Mouse (Mus musculus) neural tube, embryonic 13.5 days (tissue): ENCODE data around the gene Fzr1. TPM values are rescaled to one million over a fixed set of nuclear protein-coding genes. Genes with fewer than 3 reads are reported as not detected.

Source experiments
- ATAC-seq: fragments of 200-750 bp; cut with Nextera tagmentation; 2 replicates; pipeline ENCODE4 v1.8.0; 2017; ENCODE audit warnings: low read depth, mild to moderate bottlenecking, moderate TSS enrichment, moderate library complexity
- H3K27ac ChIP-seq: fragments of 300-500 bp; sonication (generic); replicated peaks from 2 replicates; pipeline ENCODE4 v1.5.1; 2015; ENCODE audit warnings: moderate library complexity, mild to moderate bottlenecking, inconsistent platforms
- H3K27me3 ChIP-seq: fragments of 300-500 bp; sonication (generic); 2 replicates; pipeline ENCODE4 v1.6.1; 2015; ENCODE audit warnings: mild to moderate bottlenecking, inconsistent platforms
- H3K36me3 ChIP-seq: fragments of 300-500 bp; sonication (generic); 2 replicates; pipeline ENCODE4 v1.6.1; 2015; ENCODE audit warnings: mild to moderate bottlenecking, inconsistent platforms
- H3K4me1 ChIP-seq: fragments of 300-500 bp; sonication (generic); replicated peaks from 2 replicates; pipeline ENCODE4 v1.6.1; 2015; ENCODE audit warnings: inconsistent platforms
- H3K4me2 ChIP-seq: fragments of 300-500 bp; sonication (generic); 2 replicates; pipeline ENCODE4 v1.6.1; 2015; ENCODE audit warnings: inconsistent platforms, mild to moderate bottlenecking, moderate library complexity
- H3K4me3 ChIP-seq: fragments of 300-500 bp; sonication (generic); 2 replicates; pipeline ENCODE4 v1.5.1; 2015; ENCODE audit warnings: mild to moderate bottlenecking, inconsistent platforms
- H3K9ac ChIP-seq: fragments of 300-500 bp; sonication (generic); 2 replicates; pipeline ENCODE4 v1.6.1; 2015; ENCODE audit warnings: moderate library complexity, mild to moderate bottlenecking, inconsistent platforms
- H3K9me3 ChIP-seq: fragments of 300-500 bp; sonication (generic); 2 replicates; pipeline ENCODE4 v1.6.1; 2016; ENCODE audit warnings: inconsistent platforms
- WGBS: fragments of 180-500 bp; shearing (Covaris S2); methylation state at CpG from one replicate; pipeline ENCODE4 v1.1.7; 2015; 5-methylcytosine and 5-hydroxymethylcytosine counted together
- polyA plus RNA-seq: library from polyadenylated mRNA; unstranded; fragments of >200 nt; fragmentation: Nextera tagmentation; extraction: Ambion mirVana; gene quantifications from 2 replicates; pipeline ENCODE4 v1.2.1, GENCODE M21; 2015

Fzr1 gene
- polyA plus RNA-seq, 1 experiment from 2014 or later = 112 TPM

DNA sequence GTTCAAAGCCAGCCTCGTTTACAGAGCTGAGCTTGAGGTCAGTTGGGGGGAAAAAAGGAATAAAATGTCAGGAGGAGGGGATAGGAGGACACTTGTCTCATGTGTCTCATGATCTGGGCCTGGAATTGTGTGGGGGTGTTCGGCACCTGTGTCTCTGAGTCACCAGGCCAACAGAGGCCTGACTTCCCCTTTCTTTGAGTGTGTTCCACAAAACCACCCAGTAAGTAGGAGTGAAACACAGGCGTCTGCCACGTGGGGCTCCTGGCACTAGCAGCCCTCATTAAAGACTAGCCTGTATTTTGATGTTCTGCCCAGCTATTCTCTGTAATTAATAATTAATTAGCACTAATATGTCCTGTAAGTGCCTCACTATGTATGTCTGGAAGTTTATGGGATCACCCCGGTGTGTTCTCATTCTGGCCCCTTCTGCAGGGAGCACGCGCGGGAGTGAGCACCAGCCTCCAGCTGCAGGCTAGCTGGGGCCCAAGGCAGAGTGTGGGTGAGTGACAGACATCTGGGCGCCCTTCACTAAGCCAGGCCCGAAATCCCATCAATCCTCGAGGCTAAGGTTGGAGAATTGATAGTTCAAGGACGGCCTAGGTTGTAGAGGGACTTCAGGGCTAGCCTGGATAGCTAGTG lies 21.8 kb downstream of the Fzr1 start:
- H3K4me2 ChIP-seq = peak overlapping the region; percentile 96
- WGBS = 40% methylated on average over 12 of the region's 12 CpGs
- 0 out of 2 replicates have a peak overlapping the region, but pooled peaks have one; percentile 22 for H3K9ac ChIP-seq
- 0 out of 2 replicates have a peak overlapping the region, but pooled peaks have one; percentile 34 for H3K27ac ChIP-seq
- peaks cover 9% of the 10 kb centered on the region; the same call in 1 of the 2 replicates for H3K27me3 ChIP-seq
- ATAC-seq = peak; percentile 11; the same call in 1 of the 2 replicates
- H3K36me3 ChIP-seq = peaks cover 7% of the 10 kb centered on the region; the same call in 1 of the 2 replicates
- H3K4me3 ChIP-seq = peak overlapping the region; percentile 79; the same call in 1 of the 2 replicates
- no peaks in the 10 kb centered on the region for H3K9me3 ChIP-seq
- peaks cover 47% of the 10 kb centered on the region for H3K4me1 ChIP-seq

DNA sequence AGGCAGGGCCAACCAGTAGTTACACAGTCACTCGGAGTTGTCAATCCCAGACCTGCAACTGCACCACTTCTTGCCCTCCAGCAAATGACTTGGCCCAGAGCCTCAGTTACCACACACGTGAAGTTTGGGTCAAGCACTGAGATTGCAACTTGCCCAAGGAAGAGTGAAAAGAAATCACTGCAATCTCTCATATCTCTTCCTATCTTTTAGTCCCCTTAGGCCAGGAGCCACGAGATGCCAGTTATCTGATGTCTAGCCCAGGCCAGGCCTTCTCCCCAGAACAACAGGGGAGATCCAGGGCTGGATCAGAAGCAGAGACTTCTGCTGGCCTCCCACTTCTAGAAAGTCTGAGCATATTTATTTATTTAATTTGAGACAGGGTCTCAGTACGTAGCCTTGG lies 22.8 kb downstream of the Fzr1 start:
- H3K4me1 ChIP-seq = peaks cover 45% of the 10 kb centered on the region
- H3K9ac ChIP-seq = no peak overlapping the region
- H3K27me3 ChIP-seq = peaks cover 9% of the 10 kb centered on the region; the same call in 1 of the 2 replicates
- H3K4me3 ChIP-seq = no peak overlapping the region
- H3K9me3 ChIP-seq = no peaks in the 10 kb centered on the region
- no peak overlapping the region for H3K4me2 ChIP-seq
- WGBS = 85% methylated on average over 4 of the region's 4 CpGs
- no peak overlapping the region for H3K27ac ChIP-seq
- H3K36me3 ChIP-seq = peaks cover 4% of the 10 kb centered on the region; the same call in 1 of the 2 replicates
- ATAC-seq = no peak

DNA sequence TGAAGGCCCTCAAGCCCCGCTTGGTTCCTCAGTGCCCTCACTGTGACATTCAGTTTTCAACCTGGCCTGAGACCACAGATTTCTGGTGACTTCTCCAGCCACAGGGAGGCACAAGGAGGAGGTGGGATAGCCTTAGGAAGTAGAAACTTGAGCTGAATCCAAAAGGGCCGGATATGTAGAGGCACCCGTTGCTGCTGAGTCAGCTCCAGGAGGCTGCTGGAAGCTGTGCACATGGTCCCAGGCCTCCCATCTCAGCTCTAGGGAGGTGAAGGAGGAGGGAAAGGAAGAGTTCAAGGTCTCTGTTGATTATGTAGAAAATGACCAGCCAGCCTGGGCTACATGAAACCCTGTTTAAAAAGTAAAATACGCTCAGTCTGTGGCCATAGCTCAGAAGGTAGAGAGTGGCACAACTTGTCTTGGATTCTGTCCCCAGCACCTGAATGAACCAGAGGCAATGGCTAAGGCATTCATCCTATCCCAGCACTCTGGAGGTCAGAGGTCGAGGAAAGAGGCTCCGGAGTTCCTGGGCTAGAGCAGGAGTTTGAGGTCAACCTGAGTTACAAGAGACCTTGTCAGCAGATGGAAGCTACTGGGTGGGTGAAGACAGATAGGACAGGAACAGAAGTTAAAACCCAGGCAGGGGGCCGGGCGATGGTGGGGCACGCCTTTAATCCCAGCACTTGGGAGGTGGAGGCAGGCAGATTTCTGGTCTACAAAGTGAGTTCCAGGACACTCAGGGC lies 23.4 kb downstream of the Fzr1 start:
- Histone ChIP-seq H3K4me2 (no peak overlapping the region), H3K27ac (no peak overlapping the region), H3K9me3 (no peaks in the 10 kb centered on the region), H3K4me3 (no peak overlapping the region), H3K9ac (no peak overlapping the region), H3K27me3 (peaks cover 9% of the 10 kb centered on the region; the same call in 1 of the 2 replicates), H3K36me3 (0 out of 2 replicates have a peak, but pooled peaks cover under 1% of the 10 kb centered on the region), H3K4me1 (peaks cover 42% of the 10 kb centered on the region)
- ATAC-seq = no peak
- WGBS = 80% methylated on average over 9 of the region's 9 CpGs

DNA sequence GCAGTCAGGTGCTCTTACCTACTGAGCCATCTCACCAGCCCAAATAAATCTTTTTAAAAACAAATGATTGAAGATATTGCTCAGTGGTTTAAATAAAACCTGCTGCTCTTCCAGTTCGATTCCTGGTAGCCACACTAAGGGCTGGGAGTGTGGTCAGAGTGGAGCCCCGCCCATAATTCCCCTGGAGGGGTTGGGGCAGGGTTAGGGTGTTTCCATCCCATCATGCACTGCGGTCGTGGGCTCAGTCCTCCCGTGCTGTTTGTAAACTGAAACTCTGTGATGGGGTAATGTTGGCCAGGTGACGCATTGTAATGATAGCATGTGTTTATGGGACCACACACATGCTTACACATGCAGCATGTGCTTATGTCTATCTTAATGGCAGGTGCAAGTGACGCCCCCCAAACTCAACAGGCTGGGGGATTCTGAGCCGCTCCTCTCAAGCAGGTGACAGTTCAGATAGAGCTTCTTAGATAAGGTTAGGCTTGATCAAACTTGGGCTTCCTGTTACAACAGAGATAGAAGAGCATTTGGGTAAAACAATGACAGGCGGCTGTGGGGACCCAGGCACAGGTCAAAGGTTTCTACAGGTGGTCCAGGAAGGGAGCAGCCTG lies 26.5 kb downstream of the Fzr1 start:
- no peaks in the 10 kb centered on the region for H3K9me3 ChIP-seq
- H3K27ac ChIP-seq = no peak overlapping the region
- H3K9ac ChIP-seq = no peak overlapping the region
- 27% methylated on average over 9 of the region's 9 CpGs for WGBS
- H3K27me3 ChIP-seq = peaks cover 13% of the 10 kb centered on the region
- no peak overlapping the region for H3K4me3 ChIP-seq
- no peaks in the 10 kb centered on the region for H3K36me3 ChIP-seq
- ATAC-seq = no peak
- peaks cover 33% of the 10 kb centered on the region for H3K4me1 ChIP-seq
- H3K4me2 ChIP-seq = no peak overlapping the region

DNA sequence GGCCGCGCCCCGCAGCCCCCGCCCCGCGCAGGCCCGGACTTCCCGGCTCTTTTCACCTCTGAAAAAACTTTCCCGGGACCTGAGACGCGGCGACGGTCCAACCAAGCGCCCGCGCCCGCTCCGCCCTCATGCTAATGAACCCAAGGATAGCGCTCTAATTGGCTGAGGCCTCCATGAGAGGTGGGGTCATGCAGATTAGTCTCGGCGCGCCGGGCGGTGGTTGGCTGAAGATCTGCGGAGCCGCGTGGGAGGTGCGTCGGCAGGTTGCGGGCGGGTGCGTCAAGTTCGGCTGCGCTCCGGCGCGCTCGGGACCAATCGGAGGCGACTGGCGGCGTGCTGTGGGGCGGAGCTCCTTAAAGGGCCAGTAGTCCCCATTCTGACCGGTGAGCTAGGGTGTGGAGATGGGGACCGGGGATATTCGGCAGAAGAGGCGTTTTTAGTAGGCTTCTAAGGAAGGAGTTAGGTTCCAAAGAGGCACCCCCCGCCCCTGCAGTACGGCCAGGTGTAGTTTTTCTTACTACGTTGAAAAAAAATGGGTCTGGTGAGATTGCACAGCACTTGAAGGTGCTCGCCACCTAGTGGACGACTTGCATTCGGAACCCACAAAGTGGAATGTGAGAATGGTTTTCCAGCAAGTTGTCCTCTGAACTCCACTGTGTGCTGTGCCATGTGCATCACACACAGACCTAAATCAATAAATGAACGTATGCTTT lies 27.8 kb downstream of the Fzr1 start, which contains the start of gene Hmg20b:
Gene Hmg20b (minus strand): TSS at position 130 of the 713 bp plus-strand sequence.
- Histone ChIP-seq H3K9ac (peak within 1 kb of the TSS; percentile 80), H3K4me3 (peak within 1 kb of the TSS; percentile 66), H3K27ac (peak within 1 kb of the TSS; percentile 67; the same call in 1 of the 2 replicates), H3K4me2 (peak within 1 kb of the TSS; percentile 85), H3K9me3 (no peaks in the 10 kb centered on the region), H3K27me3 (peaks cover 18% of the 10 kb centered on the region), H3K36me3 (no peaks in the 10 kb centered on the region), H3K4me1 (peaks cover 30% of the 10 kb centered on the region)
- WGBS = under 1% methylated on average over 54 of the region's 54 CpGs
- ATAC-seq = peak; percentile 96

DNA sequence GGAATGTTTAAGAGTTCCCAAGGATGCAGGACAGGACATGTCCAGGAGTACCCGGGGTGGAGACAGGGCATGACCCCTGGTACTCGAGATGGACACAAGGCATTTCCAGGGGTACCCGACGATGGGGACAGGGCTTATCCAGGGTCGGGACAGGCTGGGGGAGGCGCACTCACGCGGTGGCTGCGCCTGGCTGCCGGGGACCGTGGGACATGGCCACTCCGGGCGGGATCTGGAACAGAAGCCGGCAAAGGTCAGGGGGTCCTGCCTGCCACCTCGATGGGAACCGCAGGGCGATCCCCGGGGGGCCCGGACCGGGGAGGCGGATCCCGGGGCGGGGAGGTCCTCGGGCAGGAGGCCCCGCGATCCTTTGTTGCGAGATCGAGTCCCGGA lies 28.4 kb downstream of the Fzr1 start:
- Histone ChIP-seq H3K9me3 (no peaks in the 10 kb centered on the region), H3K4me1 (peaks cover 30% of the 10 kb centered on the region), H3K36me3 (no peaks in the 10 kb centered on the region), H3K4me3 (peak overlapping the region; percentile 66), H3K27ac (0 out of 2 replicates have a peak overlapping the region, but pooled peaks have one; percentile 34), H3K4me2 (peak overlapping the region; percentile 85), H3K9ac (peak overlapping the region; percentile 80), H3K27me3 (peaks cover 23% of the 10 kb centered on the region)
- ATAC-seq = peak; percentile 10; the same call in 1 of the 2 replicates
- WGBS = 0% methylated on average over 29 of the region's 29 CpGs

DNA sequence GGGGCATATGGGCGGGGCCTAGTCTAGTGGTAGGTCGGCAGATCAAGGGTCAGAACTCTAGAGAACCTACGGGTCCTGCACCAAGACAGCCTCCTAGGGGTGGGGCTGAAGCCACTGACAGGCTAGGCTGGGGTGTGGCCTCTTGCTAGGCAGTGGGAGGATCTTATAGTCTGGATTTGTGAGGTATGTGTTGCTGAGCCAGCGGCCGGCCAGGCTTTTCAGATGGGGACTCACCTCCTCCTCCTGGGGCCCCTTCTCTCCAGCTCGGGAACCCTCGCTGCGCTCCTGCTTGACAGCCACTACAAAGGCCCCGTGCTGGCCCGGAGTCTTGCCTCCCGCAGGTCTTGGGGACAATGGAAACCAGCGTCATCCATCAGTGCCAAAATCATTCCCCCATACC lies 29.2 kb downstream of the Fzr1 start:
- Histone ChIP-seq H3K4me1 (peaks cover 30% of the 10 kb centered on the region), H3K4me2 (peak overlapping the region; percentile 85), H3K9ac (peak overlapping the region; percentile 80), H3K4me3 (peak overlapping the region; percentile 66), H3K27ac (no peak overlapping the region), H3K9me3 (no peaks in the 10 kb centered on the region), H3K27me3 (peaks cover 31% of the 10 kb centered on the region), H3K36me3 (no peaks in the 10 kb centered on the region)
- ATAC-seq = no peak
- 4% methylated on average over 12 of the region's 12 CpGs for WGBS

DNA sequence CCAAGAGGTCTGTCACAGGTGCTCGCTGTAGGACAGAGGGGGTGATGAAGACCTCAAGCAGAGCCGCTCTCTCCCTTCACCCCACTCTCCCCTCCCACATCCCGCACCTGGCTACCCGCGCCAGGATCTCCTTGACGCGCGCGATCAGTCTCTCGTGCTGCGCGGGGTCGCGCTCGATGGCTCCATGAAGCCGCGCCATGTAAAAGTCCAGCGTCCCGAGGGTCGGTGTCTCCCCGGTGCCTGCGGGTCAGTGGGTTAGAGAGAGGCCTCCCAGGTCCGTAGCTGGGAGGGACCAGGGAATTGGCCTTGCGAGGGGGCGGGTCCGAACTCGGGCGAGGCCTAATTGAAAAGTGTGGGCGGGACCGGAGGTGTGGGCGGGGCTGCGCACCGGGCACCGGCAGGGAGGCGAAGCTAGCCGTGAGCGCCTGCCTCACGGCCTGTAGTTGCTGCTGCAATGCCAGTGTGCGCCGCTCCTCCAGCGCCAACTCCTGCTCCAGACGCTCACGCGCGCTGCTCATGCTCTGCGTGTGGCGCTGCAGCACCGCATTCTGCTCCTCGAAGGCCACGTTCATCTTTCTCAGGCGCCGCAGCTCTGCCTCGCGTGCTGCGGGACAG lies 31.8 kb downstream of the Fzr1 start:
- no peak for ATAC-seq
- Histone ChIP-seq H3K27me3 (peaks cover 56% of the 10 kb centered on the region), H3K4me2 (peak overlapping the region; percentile 53), H3K4me1 (peaks cover 38% of the 10 kb centered on the region), H3K36me3 (no peaks in the 10 kb centered on the region), H3K4me3 (peak overlapping the region; percentile 29), H3K27ac (no peak overlapping the region; the same call in 1 of the 2 replicates), H3K9ac (peak overlapping the region; percentile 53; the same call in 1 of the 2 replicates), H3K9me3 (no peaks in the 10 kb centered on the region)
- whole genome bisulfite sequencing = 6% methylated on average over 55 of the region's 55 CpGs

DNA sequence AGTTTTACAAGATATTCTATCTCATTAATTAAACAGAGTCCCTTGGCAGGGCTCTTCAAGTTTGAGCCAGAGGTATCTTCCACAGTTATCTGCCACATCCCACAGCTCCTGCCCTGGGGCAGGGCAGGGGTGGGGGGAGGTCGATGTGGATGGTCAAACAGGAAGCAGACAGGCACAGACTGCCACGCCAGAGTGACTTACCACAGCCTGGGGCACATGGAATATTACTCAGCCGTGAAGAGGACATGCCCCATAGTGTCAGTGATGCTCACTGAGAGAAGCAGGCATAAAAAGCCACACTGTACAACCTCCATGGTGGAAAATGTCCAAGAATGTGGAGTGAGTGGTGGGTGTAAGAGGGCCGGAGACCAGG lies 33.2 kb downstream of the Fzr1 start:
- no peak overlapping the region for H3K4me2 ChIP-seq
- no peaks in the 10 kb centered on the region for H3K9me3 ChIP-seq
- H3K27me3 ChIP-seq = peaks cover 70% of the 10 kb centered on the region
- no peaks in the 10 kb centered on the region for H3K36me3 ChIP-seq
- ATAC-seq = no peak
- 90% methylated on average over 4 of the region's 4 CpGs for WGBS
- H3K4me1 ChIP-seq = peaks cover 32% of the 10 kb centered on the region
- no peak overlapping the region for H3K27ac ChIP-seq
- H3K9ac ChIP-seq = no peak overlapping the region
- no peak overlapping the region for H3K4me3 ChIP-seq

DNA sequence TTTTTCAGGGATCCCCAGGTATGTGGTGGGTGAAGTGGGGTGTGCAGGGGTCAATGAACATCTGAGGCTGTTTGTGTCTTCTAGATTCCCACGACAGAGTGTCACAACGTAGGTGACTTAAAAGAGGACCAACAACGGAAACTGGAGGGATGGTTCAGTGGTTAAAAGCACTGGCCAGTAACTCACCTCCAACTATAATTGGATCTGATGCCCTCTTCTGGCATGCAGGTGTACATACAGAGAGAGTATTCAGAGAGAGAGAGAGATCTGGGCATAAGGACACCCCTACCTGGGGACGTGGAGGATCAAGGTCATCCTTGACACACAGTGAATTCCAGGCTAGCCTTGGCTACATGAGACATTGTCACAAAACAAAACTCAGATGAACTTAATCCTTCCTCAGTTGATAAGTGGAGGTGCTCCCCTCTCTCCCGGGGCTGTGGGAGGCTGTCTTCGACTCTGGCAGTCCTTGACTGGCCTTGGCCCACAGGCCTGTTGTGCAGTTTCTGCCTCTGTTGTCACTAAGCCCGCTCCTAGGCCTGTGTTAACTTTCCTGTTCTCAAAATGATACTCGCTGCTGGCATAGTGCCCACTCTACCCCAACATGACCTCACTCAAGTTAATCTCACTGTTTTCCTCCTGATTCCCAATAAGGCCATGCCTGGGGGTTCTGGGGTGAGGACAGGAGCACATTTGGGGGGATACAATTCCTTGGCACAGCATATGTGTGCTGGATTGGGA lies 33.7 kb downstream of the Fzr1 start:
- 58% methylated on average over 8 of the region's 8 CpGs for WGBS
- Histone ChIP-seq H3K27ac (no peak overlapping the region), H3K4me2 (no peak overlapping the region), H3K9ac (no peak overlapping the region), H3K36me3 (no peaks in the 10 kb centered on the region), H3K4me1 (peaks cover 27% of the 10 kb centered on the region), H3K4me3 (no peak overlapping the region), H3K27me3 (peaks cover 74% of the 10 kb centered on the region), H3K9me3 (no peaks in the 10 kb centered on the region)
- no peak for ATAC-seq
